Mouse (Mus musculus) adrenal gland, postnatal 4 days (tissue): ENCODE results near the gene Olfr789. TPM values are rescaled to one million over a fixed set of nuclear protein-coding genes. Genes with fewer than 3 reads are reported as not detected.

Experiments used
- DNase-seq, 2 experiments: peaks; one replicate each; pipeline ENCODE4 v3.0.0; 2021 to 2022; ENCODE audit warnings: low spot score in 2 of 2, mixed read lengths in 2 of 2
- long read RNA-seq, 2 experiments: library from polyadenylated mRNA; stranded (forward); transcript quantifications; one replicate each; pipeline ENCODE4 v2.0.0; 2021
- total RNA-seq, 2 experiments: library from RNA; stranded (reverse); gene quantifications; 2 replicates each; pipeline ENCODE4 v1.2.3; 2021

Olfr789 gene
- not detected for total RNA-seq
- long read RNA-seq, experiment 1, result 0 reads
- long read RNA-seq, experiment 2, result 0 reads

GRCm38 (mm10) chr10:129484452-129484851 is at the start of gene Olfr789:
Gene Olfr789 (plus strand): TSS chr10:129484752.
- no peak for DNase-seq

- no peak for DNase-seq
Observed at GRCm38 (mm10) chr10:129461562-129461961, 23.0 kb upstream of the Olfr789 start, which contains the start of gene Olfr787. Gene Olfr787 (plus strand): TSS chr10:129461862.

- DNase-seq, result no peak
Observed at GRCm38 (mm10) chr10:129470698-129471097, 13.9 kb upstream of the Olfr789 start, which contains the start of gene Olfr788. Gene Olfr788 (plus strand): TSS chr10:129470998.

GRCm38 (mm10) chr10:129473256-129473655 is 11.3 kb upstream of the Olfr789 start:
- DNase-seq, result no peak

GRCm38 (mm10) chr10:129473723-129474122 is 10.8 kb upstream of the Olfr789 start:
- DNase-seq, result no peak

- DNase-seq, result no peak
Observed at GRCm38 (mm10) chr10:129490101-129490500, 5.5 kb downstream of the Olfr789 start.

- no peak for DNase-seq
Observed at GRCm38 (mm10) chr10:129498192-129498591, 13.6 kb downstream of the Olfr789 start, which contains the start of gene Olfr790. Gene Olfr790 (plus strand): TSS chr10:129498492.

- no peak for DNase-seq
Observed at GRCm38 (mm10) chr10:129521492-129521891, 36.9 kb downstream of the Olfr789 start, which contains the start of gene Olfr791. Gene Olfr791 (plus strand): TSS chr10:129521792.

- no peak for DNase-seq
Observed at GRCm38 (mm10) chr10:129538862-129539261, 54.3 kb downstream of the Olfr789 start, which contains the start of gene Olfr792. Gene Olfr792 (plus strand): TSS chr10:129539162.

Other genes with a start within 250 kb of the Olfr789 start
- gene Olfr774, start 248.5 kb upstream of the Olfr789 start, total RNA-seq, result not detected
- not detected for gene Olfr775, start 236.3 kb upstream of the Olfr789 start, total RNA-seq
- gene Olfr776, start 225.6 kb upstream of the Olfr789 start, total RNA-seq, result not detected
- not detected for gene Olfr777, start 213.3 kb upstream of the Olfr789 start, total RNA-seq
- not detected for gene Olfr780, start 166.6 kb upstream of the Olfr789 start, total RNA-seq
- gene Olfr781, start 155.9 kb upstream of the Olfr789 start, total RNA-seq, result not detected
- gene Olfr782, start 135.9 kb upstream of the Olfr789 start, total RNA-seq, result not detected
- gene Olfr784, start 100.7 kb upstream of the Olfr789 start, total RNA-seq, result under 1 TPM in 1 of 2 experiments, not detected in 1; 0.08 TPM
- not detected for gene Olfr785, start 79.3 kb upstream of the Olfr789 start, total RNA-seq
- gene Olfr786, start 57.4 kb upstream of the Olfr789 start, total RNA-seq, result not detected
- gene Olfr787, start 22.9 kb upstream of the Olfr789 start, total RNA-seq, result not detected
- not detected for gene Olfr788, start 13.8 kb upstream of the Olfr789 start, total RNA-seq
- not detected for gene Olfr790, start 13.7 kb downstream of the Olfr789 start, total RNA-seq
- not detected for gene Olfr791, start 37.0 kb downstream of the Olfr789 start, total RNA-seq
- gene Olfr792, start 54.4 kb downstream of the Olfr789 start, total RNA-seq, result not detected
- not detected for gene Olfr794, start 82.9 kb downstream of the Olfr789 start, total RNA-seq
- gene Olfr796, start 127.8 kb downstream of the Olfr789 start, total RNA-seq, result not detected
- not detected for gene Olfr798, start 143.2 kb downstream of the Olfr789 start, total RNA-seq
- not detected for gene Olfr799, start 152.7 kb downstream of the Olfr789 start, total RNA-seq
- gene Olfr800, start 172.9 kb downstream of the Olfr789 start, total RNA-seq, result not detected
- gene Olfr801, start 189.1 kb downstream of the Olfr789 start, total RNA-seq, result not detected
- gene Olfr802, start 203.4 kb downstream of the Olfr789 start, total RNA-seq, result not detected
- not detected for gene Olfr803, start 209.5 kb downstream of the Olfr789 start, total RNA-seq
- gene Olfr804, start 218.5 kb downstream of the Olfr789 start, total RNA-seq, result not detected
- gene Olfr805, start 244.6 kb downstream of the Olfr789 start, total RNA-seq, result not detected